Mouse (Mus musculus) kidney, postnatal 4 days (tissue): ENCODE measurements at regions not wholly inside any gene's neighbourhood (a gene's known extent, or its start where the extent isn't known, plus 50 kb on each side); places are given as distances from the start of the nearest gene placed in this dataset.

Experiments
- DNase-seq, 2 experiments: peaks; one replicate each; pipeline ENCODE4 v3.0.0; 2021; ENCODE audit warnings: mixed read lengths in 2 of 2

- no peak for DNase-seq
Measured at GRCm38 (mm10) chr13:47585158-47585557, 462.7 kb downstream of the Rnf144b start.

GRCm38 (mm10) chr13:47602646-47603045 lies 480.2 kb downstream of the Rnf144b start:
- DNase-seq = no peak

- no peak for DNase-seq
Measured at GRCm38 (mm10) chr13:47611439-47611838, 489.0 kb downstream of the Rnf144b start.

- DNase-seq = no peak
Measured at GRCm38 (mm10) chr13:47636511-47637103, 514.2 kb downstream of the Rnf144b start.

GRCm38 (mm10) chr13:47642341-47642740 lies 519.9 kb downstream of the Rnf144b start:
- peak in 1 of 2 experiments; percentile 14 for DNase-seq

- no peak for DNase-seq
Measured at GRCm38 (mm10) chr13:47645081-47645480, 522.6 kb downstream of the Rnf144b start.

GRCm38 (mm10) chr13:47647693-47648092 lies 525.2 kb downstream of the Rnf144b start:
- DNase-seq = no peak

- no peak for DNase-seq
Measured at GRCm38 (mm10) chr13:47650093-47650492, 527.6 kb downstream of the Rnf144b start.

GRCm38 (mm10) chr13:47666470-47666869 lies 544.0 kb downstream of the Rnf144b start:
- DNase-seq = no peak

- DNase-seq = peak; percentile 95 to 96
Measured at GRCm38 (mm10) chr13:47666956-47667701, 544.7 kb downstream of the Rnf144b start.

GRCm38 (mm10) chr13:47688131-47688530 lies 565.7 kb downstream of the Rnf144b start:
- DNase-seq = no peak

- no peak for DNase-seq
Measured at GRCm38 (mm10) chr13:47693815-47694214, 567.2 kb upstream of the Id4 start.

- DNase-seq = no peak
Measured at GRCm38 (mm10) chr13:47695877-47696276, 565.2 kb upstream of the Id4 start.

GRCm38 (mm10) chr13:47700556-47700955 lies 560.5 kb upstream of the Id4 start:
- no peak for DNase-seq

GRCm38 (mm10) chr13:47707961-47708609 lies 552.9 kb upstream of the Id4 start:
- no peak for DNase-seq

GRCm38 (mm10) chr13:47709323-47709722 lies 551.7 kb upstream of the Id4 start:
- DNase-seq = no peak

- no peak for DNase-seq
Measured at GRCm38 (mm10) chr13:47712507-47712906, 548.5 kb upstream of the Id4 start.

- peak; percentile 9 to 21 for DNase-seq
Measured at GRCm38 (mm10) chr13:47716265-47716664, 544.8 kb upstream of the Id4 start.

GRCm38 (mm10) chr13:47720645-47721044 lies 540.4 kb upstream of the Id4 start:
- no peak for DNase-seq

- no peak for DNase-seq
Measured at GRCm38 (mm10) chr13:47734415-47734814, 526.6 kb upstream of the Id4 start.

GRCm38 (mm10) chr13:47735426-47736063 lies 525.5 kb upstream of the Id4 start:
- DNase-seq = no peak

GRCm38 (mm10) chr13:47748906-47749305 lies 512.1 kb upstream of the Id4 start:
- DNase-seq = no peak

- no peak for DNase-seq
Measured at GRCm38 (mm10) chr13:47751033-47751432, 510.0 kb upstream of the Id4 start.
